In the genomic region with DNA sequence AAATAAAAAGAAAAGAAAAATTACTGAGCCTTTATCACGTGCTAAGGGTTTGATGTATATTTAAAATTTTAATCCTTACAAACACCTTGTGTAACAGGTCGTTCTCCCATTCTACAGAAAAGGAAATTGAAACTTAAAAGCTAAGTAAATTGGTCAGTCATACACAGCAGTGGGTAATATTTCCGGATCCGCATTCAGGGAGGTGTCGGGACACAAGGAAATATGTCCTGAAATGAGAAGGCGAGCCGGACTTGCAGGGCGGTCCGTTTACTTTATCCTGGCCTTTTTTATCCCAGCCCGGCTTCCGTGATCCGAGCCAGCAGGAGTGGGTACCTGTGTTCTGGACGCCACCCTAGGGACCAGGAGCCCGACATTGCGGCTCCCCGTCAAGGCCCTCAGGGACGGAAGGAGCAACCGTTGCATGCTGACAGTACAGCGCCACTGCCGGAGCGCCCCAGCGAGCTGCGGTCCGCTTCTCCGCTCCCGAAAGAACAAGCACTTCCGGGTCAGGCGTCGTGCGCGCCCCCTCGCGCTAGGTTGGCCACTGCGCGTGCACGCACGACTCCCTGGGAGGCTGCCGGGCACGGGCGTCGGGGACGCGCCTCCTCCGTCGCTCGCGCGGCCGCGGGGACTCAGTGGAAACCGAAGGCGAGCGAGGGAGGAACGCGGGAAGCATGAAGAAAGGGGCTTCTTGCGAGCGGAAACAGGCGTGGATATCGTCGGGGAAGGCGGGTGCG, we compare ENCODE assay signal across 8 mouse cellular contexts. TPM values are rescaled to one million over a fixed set of nuclear protein-coding genes. Genes with fewer than 3 reads are reported as not detected.
DNase-seq lines count a peak whose midpoint lies in the region; ATAC-seq lines count a peak whose summit lies in the region.

A gene (plus strand): TSS at position 508 of the 737 bp plus-strand sequence.
A gene (minus strand): TSS at position 512 of the 737 bp plus-strand sequence.

- H3K27ac ChIP-seq in hindbrain, embryonic 15.5 days (replicated peaks) = peak within 1 kb of the TSS; percentile 95

- H3K4me2 ChIP-seq in hindbrain, embryonic 15.5 days = peak within 1 kb of the TSS; percentile 64

- H3K27me3 ChIP-seq in hindbrain, embryonic 15.5 days = no peaks in the 10 kb centered on the region

- peaks cover 19% of the 10 kb centered on the region for H3K4me1 ChIP-seq in hindbrain, embryonic 15.5 days (replicated peaks)

- H3K9me3 ChIP-seq in hindbrain, embryonic 15.5 days = no peaks in the 10 kb centered on the region

- peak; percentile 96 for DNase-seq in T-cell, adult 2 months (ENCODE audit: low spot score)
- peak; percentile 96 to 97 for DNase-seq in cerebellum, postnatal 36 days
- peak; percentile 97 for DNase-seq in frontal cortex, postnatal 36 days (ENCODE audit: low spot score in 2 of 2)
- peak; percentile 90 for DNase-seq in left cerebral cortex, adult 11 months (ENCODE audit: low spot score)
- peak; percentile 98 for DNase-seq in lung, postnatal 4 days
- peak; percentile 95 for DNase-seq in retina, postnatal 7 days (ENCODE audit: low read depth, low spot score)
- peak; percentile 97 for DNase-seq in urinary bladder, adult 2 months (ENCODE audit: low spot score)

- peaks cover 18% of the 10 kb centered on the region for H3K36me3 ChIP-seq in hindbrain, embryonic 15.5 days

- peak within 1 kb of the TSS; percentile 80 for H3K4me3 ChIP-seq in hindbrain, embryonic 15.5 days

- peak; percentile 93 for ATAC-seq in hindbrain, embryonic 15.5 days (ENCODE audit: low FRiP score, low read depth)

- WGBS in hindbrain, embryonic 15.5 days = 1% methylated on average over 57 of the region's 62 CpGs

- peak within 1 kb of the TSS; percentile 84 for H3K9ac ChIP-seq in hindbrain, embryonic 15.5 days

RNA-seq across cellular contexts. Expression of the first gene that starts in this region (rescaled TPM):
- 6.5 and 7.8 TPM in 2 replicates for polyA plus RNA-seq in hindbrain, embryonic 15.5 days (2015; fragmentation: Nextera tagmentation; extraction: Ambion mirVana)
- polyA plus RNA-seq in urinary bladder, adult 2 months (2012; rRNA removed) = 11.1 and 13.3 TPM in 2 replicates

RNA-seq across cellular contexts. Expression of the second gene that starts in this region (rescaled TPM):
- 12.9 and 13.9 TPM in 2 replicates for polyA plus RNA-seq in hindbrain, embryonic 15.5 days (2015; fragmentation: Nextera tagmentation; extraction: Ambion mirVana)
- polyA plus RNA-seq in urinary bladder, adult 2 months (2012; rRNA removed) = 14.0 and 14.6 TPM in 2 replicates

Comparison
In these comparisons a context has a peak if more than half of its experiments do, and no peak if none do; other contexts are left out.
1. Peak in every context shown above with its lines: DNase-seq, ATAC-seq, H3K4me3 ChIP-seq and H3K27ac ChIP-seq.